Mouse (Mus musculus) left cerebral cortex, adult 11 months (tissue): ENCODE measurements around the gene Fhad1.
"Not testable (repeated sequence)": the region's sequence is repeated elsewhere in the genome, so short reads cannot be mapped to it uniquely, and the experiment has no call there.

Experiments used
- DNase-seq: peaks from one replicate; pipeline ENCODE4 v3.0.0; 2022; ENCODE audit warnings: low spot score

Gene Fhad1

GRCm38 (mm10) chr4:142039662-142040353 lies 24.9 kb upstream of the Fhad1 start:
- no peak for DNase-seq

- DNase-seq, result no peak
Measured at GRCm38 (mm10) chr4:142037897-142038296, 23.0 kb upstream of the Fhad1 start.

- no peak for DNase-seq
Measured at GRCm38 (mm10) chr4:142028533-142028932, 13.7 kb upstream of the Fhad1 start.

- no peak for DNase-seq
Measured at GRCm38 (mm10) chr4:142026965-142027364, 12.1 kb upstream of the Fhad1 start.

- no peak for DNase-seq
Measured at GRCm38 (mm10) chr4:142024536-142024935, 9.7 kb upstream of the Fhad1 start.

- no peak for DNase-seq
Measured at GRCm38 (mm10) chr4:142023166-142023565, 8.3 kb upstream of the Fhad1 start.

- DNase-seq, result no peak
Measured at GRCm38 (mm10) chr4:142017686-142018085, 2.8 kb upstream of the Fhad1 start.

- no peak for DNase-seq
Measured at GRCm38 (mm10) chr4:142011236-142011635, 3.6 kb downstream of the Fhad1 start.

- no peak for DNase-seq
Measured at GRCm38 (mm10) chr4:142010441-142010840, 4.4 kb downstream of the Fhad1 start.

- DNase-seq, result no peak
Measured at GRCm38 (mm10) chr4:142008206-142008605, 6.7 kb downstream of the Fhad1 start.

GRCm38 (mm10) chr4:142000581-142000980 lies 14.3 kb downstream of the Fhad1 start:
- no peak for DNase-seq

GRCm38 (mm10) chr4:141999494-142000074 lies 15.3 kb downstream of the Fhad1 start:
- DNase-seq, result no peak

- no peak for DNase-seq
Measured at GRCm38 (mm10) chr4:141998282-141998821, 16.5 kb downstream of the Fhad1 start.

- no peak for DNase-seq
Measured at GRCm38 (mm10) chr4:141996880-141997279, 18.0 kb downstream of the Fhad1 start.

GRCm38 (mm10) chr4:141996086-141996485 lies 18.8 kb downstream of the Fhad1 start:
- no peak for DNase-seq

GRCm38 (mm10) chr4:141994062-141994471 lies 20.8 kb downstream of the Fhad1 start:
- not testable (repeated sequence) for DNase-seq

- DNase-seq, result no peak
Measured at GRCm38 (mm10) chr4:141993347-141994061, 21.4 kb downstream of the Fhad1 start.

GRCm38 (mm10) chr4:141992530-141993204 lies 22.2 kb downstream of the Fhad1 start:
- DNase-seq, result no peak

GRCm38 (mm10) chr4:141988178-141988577 lies 26.7 kb downstream of the Fhad1 start:
- DNase-seq, result no peak

GRCm38 (mm10) chr4:141983689-141984088 lies 31.2 kb downstream of the Fhad1 start:
- no peak for DNase-seq

- no peak for DNase-seq
Measured at GRCm38 (mm10) chr4:141981475-141981874, 33.4 kb downstream of the Fhad1 start.

GRCm38 (mm10) chr4:141978582-141978981 lies 36.3 kb downstream of the Fhad1 start:
- DNase-seq, result no peak
